Mouse (Mus musculus) small intestine, adult 2 months (tissue): ENCODE measurements around the gene Mrps12.

Source experiments
- CTCF ChIP-seq: fragments of 200-500 bp; IDR thresholded peaks from 2 replicates; pipeline ENCODE4 v1.5.1; 2012; ENCODE audit warnings: low read depth, mild to moderate bottlenecking, control low read depth, inconsistent platforms, low read length, moderate library complexity, mixed read lengths; ENCODE audit not compliant: insufficient replicate concordance, insufficient read length; ENCODE audit errors: extremely low read depth
- POLR2A ChIP-seq: fragments of 200-500 bp; IDR thresholded peaks from 2 replicates; pipeline ENCODE4 v1.6.1; 2012; ENCODE audit warnings: low read depth, mild to moderate bottlenecking, control low read depth, inconsistent platforms, low read length, moderate library complexity

- TF ChIP-seq POLR2A (no peak), CTCF (no peak)
Measured at GRCm38 (mm10) chr7:28691075-28691474, 50.5 kb downstream of the Mrps12 start.
